Mouse (Mus musculus) layer of hippocampus, postnatal 14 days (tissue): ENCODE measurements around the gene Ehhadh. TPM values are rescaled to one million over a fixed set of nuclear protein-coding genes. Genes with fewer than 3 reads are reported as not detected.
A peak's percentile ranks its signal among the peaks of the same experiment; 100 is the strongest.
"Not testable (repeated sequence)": the region's sequence is repeated elsewhere in the genome, so short reads cannot be mapped to it uniquely, and the experiment has no call there.

Source experiments
- DNase-seq, 2 experiments: peaks; one replicate each; pipeline ENCODE4 v3.0.0; 2021 to 2022; ENCODE audit warnings: low spot score in 2 of 2, mixed read lengths in 1 of 2
- total RNA-seq, 2 experiments: library from RNA; stranded (reverse); gene quantifications; 2 replicates each; pipeline ENCODE4 v1.2.3; 2021

Ehhadh gene
- total RNA-seq, 2 experiments from 2014 or later: 1.3 to 1.7 TPM

GRCm38 (mm10) chr16:21795071-21795470 lies 7.5 kb upstream of the Ehhadh start:
- DNase-seq: no peak

- no peak for DNase-seq
Measured at GRCm38 (mm10) chr16:21794697-21795045, 7.1 kb upstream of the Ehhadh start.

- peak; percentile 94 to 96 for DNase-seq
Measured at GRCm38 (mm10) chr16:21793875-21794696, 6.5 kb upstream of the Ehhadh start, which contains the start of gene Map3k13. Gene Map3k13, plus strand, starts transcription at chr16:21794346.

GRCm38 (mm10) chr16:21793080-21793810 lies 5.6 kb upstream of the Ehhadh start:
- not testable (repeated sequence) for DNase-seq

- DNase-seq: no peak
Measured at GRCm38 (mm10) chr16:21791779-21792178, 4.2 kb upstream of the Ehhadh start.

GRCm38 (mm10) chr16:21790469-21790868 lies 2.9 kb upstream of the Ehhadh start:
- DNase-seq: no peak

GRCm38 (mm10) chr16:21789180-21789579 lies 1.6 kb upstream of the Ehhadh start:
- DNase-seq: no peak

GRCm38 (mm10) chr16:21788581-21788980 lies 974 bp upstream of the Ehhadh start:
- DNase-seq: no peak

GRCm38 (mm10) chr16:21786317-21786716 lies 1.3 kb downstream of the Ehhadh start:
- no peak for DNase-seq

GRCm38 (mm10) chr16:21785000-21785399 lies 2.6 kb downstream of the Ehhadh start:
- DNase-seq: no peak

- no peak for DNase-seq
Measured at GRCm38 (mm10) chr16:21782807-21783206, 4.8 kb downstream of the Ehhadh start.

- DNase-seq: no peak
Measured at GRCm38 (mm10) chr16:21781895-21782294, 5.7 kb downstream of the Ehhadh start.

- DNase-seq: no peak
Measured at GRCm38 (mm10) chr16:21781277-21781676, 6.3 kb downstream of the Ehhadh start.

- no peak for DNase-seq
Measured at GRCm38 (mm10) chr16:21779149-21779548, 8.5 kb downstream of the Ehhadh start.

GRCm38 (mm10) chr16:21778293-21778866 lies 9.2 kb downstream of the Ehhadh start:
- DNase-seq: no peak

- no peak for DNase-seq
Measured at GRCm38 (mm10) chr16:21774725-21775124, 12.9 kb downstream of the Ehhadh start.

- no peak for DNase-seq
Measured at GRCm38 (mm10) chr16:21769667-21770066, 17.9 kb downstream of the Ehhadh start.

- DNase-seq: peak in 1 of 2 experiments; percentile 4
Measured at GRCm38 (mm10) chr16:21768255-21768654, 19.4 kb downstream of the Ehhadh start.

- DNase-seq: no peak
Measured at GRCm38 (mm10) chr16:21758447-21758846, 29.2 kb downstream of the Ehhadh start.

GRCm38 (mm10) chr16:21743401-21743800 lies 44.2 kb downstream of the Ehhadh start:
- DNase-seq: no peak

- no peak for DNase-seq
Measured at GRCm38 (mm10) chr16:21742898-21743297, 44.7 kb downstream of the Ehhadh start.
